Mouse (Mus musculus) neural tube, embryonic 14.5 days (tissue): ENCODE results near the gene St8sia1. TPM values are rescaled to one million over a fixed set of nuclear protein-coding genes. Genes with fewer than 3 reads are reported as not detected.

Experiments used
- ATAC-seq: fragments of 200-750 bp; cut with Nextera tagmentation; 2 replicates; pipeline ENCODE4 v1.8.0; 2017; ENCODE audit warnings: low read depth, mild to moderate bottlenecking, moderate TSS enrichment, moderate library complexity
- H3K27ac ChIP-seq: fragments of 300-500 bp; sonication (generic); 2 replicates; pipeline ENCODE4 v1.5.1; 2014; ENCODE audit warnings: low read depth, mild to moderate bottlenecking, control low read depth, low read length, moderate library complexity, mixed read lengths
- H3K27me3 ChIP-seq: fragments of 300-500 bp; sonication (generic); 2 replicates; pipeline ENCODE4 v1.6.1; 2014; ENCODE audit warnings: low read length; ENCODE audit not compliant: control insufficient read depth, insufficient read depth
- H3K36me3 ChIP-seq: fragments of 300-500 bp; sonication (generic); 2 replicates; pipeline ENCODE4 v1.6.1; 2014; ENCODE audit warnings: low read length, mixed read lengths; ENCODE audit not compliant: control insufficient read depth, insufficient read depth
- H3K4me1 ChIP-seq: fragments of 300-500 bp; sonication (generic); 2 replicates; pipeline ENCODE4 v1.6.1; 2014; ENCODE audit warnings: low read length; ENCODE audit not compliant: control insufficient read depth, insufficient read depth
- H3K4me2 ChIP-seq: fragments of 300-500 bp; sonication (generic); 2 replicates; pipeline ENCODE4 v1.6.1; 2014; ENCODE audit warnings: mild to moderate bottlenecking, low read depth, low read length, control low read depth
- H3K4me3 ChIP-seq: fragments of 300-500 bp; sonication (generic); 2 replicates; pipeline ENCODE4 v1.5.1; 2014; ENCODE audit warnings: low read depth, low read length, control low read depth, mixed read lengths
- H3K9ac ChIP-seq: fragments of 300-500 bp; sonication (generic); replicated peaks from 2 replicates; pipeline ENCODE4 v1.6.1; 2014; ENCODE audit warnings: low read depth, mild to moderate bottlenecking, control low read depth, low read length, mixed read lengths
- H3K9me3 ChIP-seq: fragments of 300-500 bp; sonication (generic); 2 replicates; pipeline ENCODE4 v1.6.1; 2016; ENCODE audit warnings: low read length; ENCODE audit not compliant: control insufficient read depth
- WGBS: fragments of 180-500 bp; shearing (Covaris S2); extraction: QIAGEN DNeasy Blood & Tissue Kit; methylation state at CpG from one replicate; pipeline ENCODE4 v1.1.7; 2014; 5-methylcytosine and 5-hydroxymethylcytosine counted together
- polyA plus RNA-seq: library from polyadenylated mRNA; unstranded; fragments of >200 nt; fragmentation: Nextera tagmentation; extraction: Ambion mirVana; gene quantifications from 2 replicates; pipeline ENCODE4 v1.2.1, GENCODE M21; 2014

Gene St8sia1
- polyA plus RNA-seq, 1 experiment from 2014 or later: 8.2 TPM

GRCm38 (mm10) chr6:142793468-142793867 lies 170.8 kb downstream of the St8sia1 start:
- peak; percentile 83 for ATAC-seq
- no peak overlapping the region for H3K4me2 ChIP-seq

GRCm38 (mm10) chr6:142792241-142792968 lies 171.8 kb downstream of the St8sia1 start:
- Histone ChIP-seq H3K36me3 (no peaks in the 10 kb centered on the region), H3K27ac (no peak overlapping the region), H3K4me2 (no peak overlapping the region), H3K4me1 (peaks cover 9% of the 10 kb centered on the region), H3K9ac (no peak overlapping the region), H3K9me3 (no peaks in the 10 kb centered on the region), H3K27me3 (no peaks in the 10 kb centered on the region), H3K4me3 (no peak overlapping the region)
- 56% methylated on average over 13 of the region's 13 CpGs for WGBS
- ATAC-seq: no peak

More at GRCm38 (mm10) chr6:142793468-142793867, 170.8 kb downstream of the St8sia1 start:
- Histone ChIP-seq H3K4me3 (no peak overlapping the region), H3K9ac (no peak overlapping the region), H3K9me3 (no peaks in the 10 kb centered on the region), H3K27me3 (no peaks in the 10 kb centered on the region), H3K27ac (no peak overlapping the region), H3K36me3 (no peaks in the 10 kb centered on the region), H3K4me1 (peaks cover 9% of the 10 kb centered on the region)
- 11% methylated on average over 7 of the region's 7 CpGs for WGBS

- H3K27ac ChIP-seq: no peak overlapping the region
- WGBS: 89% methylated on average over 10 of the region's 10 CpGs
- no peaks in the 10 kb centered on the region for H3K9me3 ChIP-seq
- no peak overlapping the region for H3K9ac ChIP-seq
- H3K27me3 ChIP-seq: no peaks in the 10 kb centered on the region
- H3K36me3 ChIP-seq: no peaks in the 10 kb centered on the region
- peaks cover 9% of the 10 kb centered on the region for H3K4me1 ChIP-seq
- H3K4me2 ChIP-seq: no peak overlapping the region
- ATAC-seq: no peak
- H3K4me3 ChIP-seq: no peak overlapping the region
Observed at GRCm38 (mm10) chr6:142789736-142790135, 174.5 kb downstream of the St8sia1 start.

- 54% methylated on average over 17 of the region's 18 CpGs for WGBS
- no peaks in the 10 kb centered on the region for H3K9me3 ChIP-seq
Observed at GRCm38 (mm10) chr6:142788042-142788987, 175.9 kb downstream of the St8sia1 start.

GRCm38 (mm10) chr6:142786106-142786505 lies 178.1 kb downstream of the St8sia1 start:
- H3K36me3 ChIP-seq: no peaks in the 10 kb centered on the region
- WGBS: 85% methylated on average over 21 of the region's 21 CpGs

More at GRCm38 (mm10) chr6:142788042-142788987, 175.9 kb downstream of the St8sia1 start:
- ATAC-seq: peak; percentile 39; the same call in 1 of the 2 replicates
- no peak overlapping the region for H3K4me3 ChIP-seq
- H3K27me3 ChIP-seq: no peaks in the 10 kb centered on the region
- H3K9ac ChIP-seq: no peak overlapping the region
- peaks cover 2% of the 10 kb centered on the region for H3K4me1 ChIP-seq
- no peaks in the 10 kb centered on the region for H3K36me3 ChIP-seq
- no peak overlapping the region for H3K4me2 ChIP-seq
- no peak overlapping the region for H3K27ac ChIP-seq

GRCm38 (mm10) chr6:142785343-142785742 lies 178.9 kb downstream of the St8sia1 start:
- Histone ChIP-seq H3K27me3 (no peaks in the 10 kb centered on the region), H3K36me3 (no peaks in the 10 kb centered on the region), H3K4me2 (no peak overlapping the region), H3K9me3 (no peaks in the 10 kb centered on the region), H3K4me1 (no peaks in the 10 kb centered on the region), H3K27ac (no peak overlapping the region), H3K4me3 (no peak overlapping the region), H3K9ac (no peak overlapping the region)
- ATAC-seq: no peak
- 34% methylated on average over 4 of the region's 4 CpGs for WGBS

More at GRCm38 (mm10) chr6:142786106-142786505, 178.1 kb downstream of the St8sia1 start:
- Histone ChIP-seq H3K27ac (no peak overlapping the region), H3K4me3 (no peak overlapping the region), H3K9ac (no peak overlapping the region), H3K9me3 (no peaks in the 10 kb centered on the region), H3K4me2 (no peak overlapping the region), H3K4me1 (no peaks in the 10 kb centered on the region), H3K27me3 (no peaks in the 10 kb centered on the region)
- ATAC-seq: no peak

- 57% methylated on average over 7 of the region's 7 CpGs for WGBS
Observed at GRCm38 (mm10) chr6:142781286-142781685, 183.0 kb downstream of the St8sia1 start.

GRCm38 (mm10) chr6:142780574-142781033 lies 183.6 kb downstream of the St8sia1 start:
- no peaks in the 10 kb centered on the region for H3K9me3 ChIP-seq
- H3K4me2 ChIP-seq: no peak overlapping the region
- H3K4me3 ChIP-seq: no peak overlapping the region
- no peak for ATAC-seq
- H3K27ac ChIP-seq: no peak overlapping the region
- H3K27me3 ChIP-seq: no peaks in the 10 kb centered on the region
- no peaks in the 10 kb centered on the region for H3K4me1 ChIP-seq
- WGBS: 60% methylated on average over 4 of the region's 4 CpGs
- H3K36me3 ChIP-seq: no peaks in the 10 kb centered on the region
- H3K9ac ChIP-seq: no peak overlapping the region

More at GRCm38 (mm10) chr6:142781286-142781685, 183.0 kb downstream of the St8sia1 start:
- H3K4me2 ChIP-seq: no peak overlapping the region
- ATAC-seq: peak; percentile 49; the same call in 1 of the 2 replicates
- H3K4me1 ChIP-seq: no peaks in the 10 kb centered on the region
- no peak overlapping the region for H3K4me3 ChIP-seq
- H3K36me3 ChIP-seq: no peaks in the 10 kb centered on the region
- H3K27me3 ChIP-seq: no peaks in the 10 kb centered on the region
- H3K9me3 ChIP-seq: no peaks in the 10 kb centered on the region
- H3K9ac ChIP-seq: no peak overlapping the region
- no peak overlapping the region for H3K27ac ChIP-seq
